Mouse (Mus musculus) liver, adult 2 months (tissue): ENCODE results near the gene Cuedc2.

ENCODE experiments used
- CTCF ChIP-seq: fragments of 200-500 bp; IDR thresholded peaks from 2 replicates; pipeline ENCODE4 v1.5.1; 2011; ENCODE audit warnings: low read depth, low read length, control low read depth
- POLR2A ChIP-seq: fragments of 200-500 bp; IDR thresholded peaks from 2 replicates; pipeline ENCODE4 v1.6.1; 2011; ENCODE audit warnings: low read length, control low read depth; ENCODE audit not compliant: insufficient read depth; ENCODE audit errors: extremely low read depth

DNA sequence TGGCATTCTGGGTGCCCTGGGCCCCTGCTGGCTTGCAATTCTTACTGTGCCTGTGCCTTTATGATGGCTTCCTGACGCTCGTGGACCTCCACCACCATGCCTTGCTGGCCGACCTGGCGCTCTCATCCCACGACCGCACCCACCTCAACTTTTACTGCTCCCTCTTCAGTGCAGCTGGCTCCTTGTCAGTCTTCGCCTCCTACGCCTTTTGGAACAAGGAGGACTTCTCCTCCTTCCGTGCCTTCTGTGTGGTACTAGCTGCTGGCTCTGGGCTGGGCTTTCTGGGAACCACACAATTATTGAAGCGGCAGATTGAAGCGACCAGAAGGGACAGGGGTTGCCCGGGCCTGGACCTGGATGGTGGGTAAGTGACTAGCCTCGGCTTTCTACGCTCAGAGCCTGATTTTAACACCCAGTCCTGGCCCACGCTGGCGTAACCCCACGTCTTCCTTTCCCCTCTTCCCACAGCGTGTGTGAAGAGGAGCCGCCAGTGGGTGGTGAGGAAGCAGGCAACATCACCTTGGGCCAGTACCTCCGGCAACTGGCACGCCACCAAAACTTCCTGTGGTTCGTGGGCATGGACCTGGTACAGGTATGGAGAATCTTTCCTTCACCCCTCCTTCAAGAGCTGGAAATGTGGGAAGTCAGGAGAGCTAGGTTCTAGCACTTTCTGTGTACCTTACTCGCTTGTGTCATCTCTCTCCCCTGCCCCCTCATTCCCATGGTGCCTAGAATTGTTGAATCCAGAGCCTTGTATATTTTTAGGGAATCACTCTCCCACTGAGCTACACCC is 29.5 kb upstream of the Cuedc2 start:
- TF ChIP-seq CTCF (no peak), POLR2A (no peak)
